Mouse (Mus musculus) cerebellum, adult 2 months (tissue): ENCODE results near the gene Hap1.
"Not testable (repeated sequence)": the region's sequence is repeated elsewhere in the genome, so short reads cannot be mapped to it uniquely, and the experiment has no call there.

Source experiments
- CTCF ChIP-seq: fragments of 200-500 bp; IDR thresholded peaks from 2 replicates; pipeline ENCODE4 v1.5.1; 2011; ENCODE audit warnings: low read depth, mild to moderate bottlenecking, control low read depth, low read length, moderate library complexity, borderline replicate concordance; ENCODE audit not compliant: insufficient read depth
- POLR2A ChIP-seq: fragments of 200-500 bp; IDR thresholded peaks from 2 replicates; pipeline ENCODE4 v1.6.1; 2011; ENCODE audit warnings: low read length, control low read depth, borderline replicate concordance; ENCODE audit not compliant: insufficient read depth

GRCm38 (mm10) chr11:100321479-100322305, 34.2 kb downstream of the Hap1 start:
- not testable (repeated sequence) for TF ChIP-seq POLR2A, CTCF
